In genomic region chr3:152880121-152880835, GRCm38 (mm10) we compare ENCODE assay signal across 13 mouse cellular contexts.
DNase-seq lines count a peak whose midpoint lies in the region; ATAC-seq lines count a peak whose summit lies in the region.
"Had no signal": no experiment of that assay in that cellular context is flagged by ENCODE, and none has a peak within 500 bp of the region (broad histone marks: within the 10 kb centered on the region; RNA-seq: fewer than 3 reads in every experiment).

No protein-coding gene starts in this region.

- peaks cover 7% of the 10 kb centered on the region; the same call in 1 of the 2 replicates for H3K4me1 ChIP-seq in kidney, embryonic 16.5 days (ENCODE audit: insufficient read depth, low read length)
- peaks cover 20% of the 10 kb centered on the region for H3K4me1 ChIP-seq in midbrain, embryonic 14.5 days (ENCODE audit: control insufficient read depth, insufficient read depth, low read length)
- H3K4me1 ChIP-seq in midbrain, embryonic 11.5 days (ENCODE audit: control insufficient read depth, insufficient read depth, low read length) = 0 out of 2 replicates have a peak, but pooled peaks cover 2% of the 10 kb centered on the region
- H3K4me1 ChIP-seq in embryonic facial prominence, embryonic 15.5 days = peaks cover 18% of the 10 kb centered on the region; the same call in 1 of the 2 replicates
- no peaks in the 10 kb centered on the region for H3K4me1 ChIP-seq in stomach, embryonic 16.5 days (ENCODE audit: control insufficient read depth, insufficient read depth, low read length)

- H3K9me3 ChIP-seq in kidney, embryonic 16.5 days (ENCODE audit: low read length) = no peaks in the 10 kb centered on the region
- no peaks in the 10 kb centered on the region for H3K9me3 ChIP-seq in midbrain, embryonic 14.5 days (ENCODE audit: control insufficient read depth, low read length)
- no peaks in the 10 kb centered on the region for H3K9me3 ChIP-seq in midbrain, embryonic 11.5 days (ENCODE audit: control insufficient read depth, low read length)
- H3K9me3 ChIP-seq in embryonic facial prominence, embryonic 15.5 days (replicated peaks) = no peaks in the 10 kb centered on the region
- no peaks in the 10 kb centered on the region for H3K9me3 ChIP-seq in stomach, embryonic 16.5 days (replicated peaks; ENCODE audit: control insufficient read depth, low read length)
- H3K9me3 ChIP-seq: forebrain, embryonic 10.5 days had no signal

- no peak for DNase-seq in kidney, adult 8-10 months
- DNase-seq in midbrain, embryonic 14.5 days = peak; percentile 53
- no peak for DNase-seq in midbrain, embryonic 11.5 days (ENCODE audit: low spot score, missing footprints)
- DNase-seq in ovary, postnatal 10 days (ENCODE audit: low spot score) = no peak
- DNase-seq in adrenal gland, postnatal 25 days = no peak
- DNase-seq: cerebellum, postnatal 25 days had no signal

- H3K9ac ChIP-seq in kidney, embryonic 16.5 days (replicated peaks; ENCODE audit: low read length) = no peak overlapping the region
- H3K9ac ChIP-seq in midbrain, embryonic 14.5 days (replicated peaks; ENCODE audit: low read length) = no peak overlapping the region
- H3K9ac ChIP-seq in midbrain, embryonic 11.5 days (ENCODE audit: low read length) = no peak overlapping the region
- H3K9ac ChIP-seq in embryonic facial prominence, embryonic 15.5 days = no peak overlapping the region
- H3K9ac ChIP-seq in stomach, embryonic 16.5 days (ENCODE audit: low read length) = no peak overlapping the region
- H3K9ac ChIP-seq: hindbrain, embryonic 14.5 days had no signal

- H3K4me3 ChIP-seq in kidney, embryonic 16.5 days (ENCODE audit: low read length) = no peak overlapping the region
- no peak overlapping the region for H3K4me3 ChIP-seq in midbrain, embryonic 14.5 days (replicated peaks; ENCODE audit: low read depth, low read length)
- H3K4me3 ChIP-seq in midbrain, embryonic 11.5 days (ENCODE audit: low read depth, low read length) = no peak overlapping the region
- no peak overlapping the region for H3K4me3 ChIP-seq in embryonic facial prominence, embryonic 15.5 days (replicated peaks)
- no peak overlapping the region for H3K4me3 ChIP-seq in stomach, embryonic 16.5 days (replicated peaks; ENCODE audit: low read length)
- H3K4me3 ChIP-seq: forebrain, embryonic 10.5 days had no signal

- peak overlapping the region; percentile 26 for H3K4me2 ChIP-seq in kidney, embryonic 16.5 days (replicated peaks; ENCODE audit: low read depth, low read length)
- no peak overlapping the region for H3K4me2 ChIP-seq in midbrain, embryonic 14.5 days (ENCODE audit: low read length)
- no peak overlapping the region for H3K4me2 ChIP-seq in midbrain, embryonic 11.5 days
- peak overlapping the region; percentile 28 for H3K4me2 ChIP-seq in embryonic facial prominence, embryonic 15.5 days (replicated peaks)
- H3K4me2 ChIP-seq in stomach, embryonic 16.5 days (ENCODE audit: low read depth, low read length) = peak overlapping the region; percentile 20
- H3K4me2 ChIP-seq: heart, embryonic 11.5 days; hindbrain, embryonic 14.5 days had no signal

- ATAC-seq in kidney, embryonic 16.5 days (ENCODE audit: low FRiP score, low TSS enrichment) = peak; percentile 78; the same call in 1 of the 2 replicates
- ATAC-seq in midbrain, embryonic 14.5 days (ENCODE audit: low FRiP score, low TSS enrichment) = no peak
- ATAC-seq in midbrain, embryonic 11.5 days (ENCODE audit: low FRiP score) = no peak
- no peak for ATAC-seq in embryonic facial prominence, embryonic 15.5 days (ENCODE audit: insufficient number of reproducible peaks, low FRiP score, low TSS enrichment, low read depth)
- ATAC-seq in stomach, embryonic 16.5 days (ENCODE audit: insufficient read depth, low FRiP score) = no peak

- WGBS in kidney, embryonic 16.5 days = 29% methylated on average over 15 of the region's 15 CpGs
- 34% methylated on average over 15 of the region's 15 CpGs for WGBS in midbrain, embryonic 14.5 days
- WGBS in midbrain, embryonic 11.5 days = 62% methylated on average over 15 of the region's 15 CpGs
- 20% methylated on average over 15 of the region's 15 CpGs for whole genome bisulfite sequencing in embryonic facial prominence, embryonic 15.5 days
- 33% methylated on average over 15 of the region's 15 CpGs for WGBS in stomach, embryonic 16.5 days

- H3K27me3 ChIP-seq in kidney, embryonic 16.5 days (ENCODE audit: insufficient read depth, low read length) = no peaks in the 10 kb centered on the region
- H3K27me3 ChIP-seq in midbrain, embryonic 14.5 days (ENCODE audit: control insufficient read depth, insufficient read depth, low read length) = no peaks in the 10 kb centered on the region
- no peaks in the 10 kb centered on the region for H3K27me3 ChIP-seq in midbrain, embryonic 11.5 days (ENCODE audit: control insufficient read depth, insufficient read depth, low read length)
- no peaks in the 10 kb centered on the region for H3K27me3 ChIP-seq in embryonic facial prominence, embryonic 15.5 days
- no peaks in the 10 kb centered on the region for H3K27me3 ChIP-seq in stomach, embryonic 16.5 days (ENCODE audit: control insufficient read depth, insufficient read depth, low read length)

- no peaks in the 10 kb centered on the region for H3K36me3 ChIP-seq in kidney, embryonic 16.5 days (ENCODE audit: insufficient read depth, low read length)
- no peaks in the 10 kb centered on the region for H3K36me3 ChIP-seq in midbrain, embryonic 14.5 days (ENCODE audit: control insufficient read depth, insufficient read depth, low read length)
- no peaks in the 10 kb centered on the region for H3K36me3 ChIP-seq in midbrain, embryonic 11.5 days (ENCODE audit: control insufficient read depth, insufficient read depth, low read length)
- no peaks in the 10 kb centered on the region for H3K36me3 ChIP-seq in embryonic facial prominence, embryonic 15.5 days
- no peaks in the 10 kb centered on the region for H3K36me3 ChIP-seq in stomach, embryonic 16.5 days (ENCODE audit: control insufficient read depth, insufficient read depth, low read length)
- H3K36me3 ChIP-seq: forebrain, embryonic 10.5 days had no signal

- peak overlapping the region; percentile 66; the same call in 1 of the 2 replicates for H3K27ac ChIP-seq in kidney, embryonic 16.5 days (ENCODE audit: low read length)
- no peak overlapping the region for H3K27ac ChIP-seq in midbrain, embryonic 14.5 days (replicated peaks; ENCODE audit: low read depth, low read length)
- H3K27ac ChIP-seq in midbrain, embryonic 11.5 days (ENCODE audit: low read depth, low read length) = no peak overlapping the region
- H3K27ac ChIP-seq in embryonic facial prominence, embryonic 15.5 days (replicated peaks) = no peak overlapping the region
- no peak overlapping the region for H3K27ac ChIP-seq in stomach, embryonic 16.5 days (ENCODE audit: low read length)
- H3K27ac ChIP-seq: forebrain, embryonic 10.5 days; hindbrain, embryonic 14.5 days; macrophage had no signal

Comparison
In these comparisons a context has a peak if more than half of its experiments do, and no peak if none do; other contexts are left out.
1. H3K4me2 ChIP-seq: peak in kidney, embryonic 16.5 days (single experiment), embryonic facial prominence, embryonic 15.5 days (single experiment) and stomach, embryonic 16.5 days (single experiment); none in midbrain, embryonic 14.5 days (single experiment) and midbrain, embryonic 11.5 days (single experiment).